Mouse (Mus musculus) right cerebral cortex, postnatal 4 days (tissue): ENCODE measurements around the gene Scn2a.

Source experiments
- DNase-seq: peaks from one replicate; pipeline ENCODE4 v3.0.0-alpha.2; 2022

Scn2a gene

GRCm38 (mm10) chr2:65620556-65621166 is at the start of gene Scn2a:
Gene Scn2a, plus strand, starts transcription at chr2:65620771.
- DNase-seq: peak; percentile 35

GRCm38 (mm10) chr2:65587679-65588078 is 32.9 kb upstream of the Scn2a start:
- no peak for DNase-seq

GRCm38 (mm10) chr2:65607813-65608212 is 12.8 kb upstream of the Scn2a start:
- DNase-seq: no peak

- DNase-seq: no peak
Observed at GRCm38 (mm10) chr2:65611887-65612286, 8.7 kb upstream of the Scn2a start.

GRCm38 (mm10) chr2:65619781-65620180 is 790 bp upstream of the Scn2a start:
- DNase-seq: peak; percentile 17

- peak; percentile 8 for DNase-seq
Observed at GRCm38 (mm10) chr2:65621254-65621653, 683 bp downstream of the Scn2a start.

- no peak for DNase-seq
Observed at GRCm38 (mm10) chr2:65621838-65622237, 1.3 kb downstream of the Scn2a start.

GRCm38 (mm10) chr2:65652636-65653035 is 32.1 kb downstream of the Scn2a start:
- no peak for DNase-seq

- no peak for DNase-seq
Observed at GRCm38 (mm10) chr2:65657031-65657430, 36.5 kb downstream of the Scn2a start.

GRCm38 (mm10) chr2:65658430-65658829 is 37.9 kb downstream of the Scn2a start:
- DNase-seq: no peak

GRCm38 (mm10) chr2:65663892-65664291 is 43.3 kb downstream of the Scn2a start:
- no peak for DNase-seq

GRCm38 (mm10) chr2:65664481-65664880 is 43.9 kb downstream of the Scn2a start:
- DNase-seq: no peak

- DNase-seq: no peak
Observed at GRCm38 (mm10) chr2:65665180-65665579, 44.6 kb downstream of the Scn2a start.

- peak; percentile 7 for DNase-seq
Observed at GRCm38 (mm10) chr2:65667590-65668436, 47.2 kb downstream of the Scn2a start.

- DNase-seq: peak; percentile 75
Observed at GRCm38 (mm10) chr2:65668437-65669135, 48.0 kb downstream of the Scn2a start.

- DNase-seq: peak; percentile 21
Observed at GRCm38 (mm10) chr2:65669561-65669960, 49.0 kb downstream of the Scn2a start.

GRCm38 (mm10) chr2:65670153-65670817 is 49.7 kb downstream of the Scn2a start:
- DNase-seq: no peak

- DNase-seq: no peak
Observed at GRCm38 (mm10) chr2:65679621-65680020, 59.0 kb downstream of the Scn2a start.

- DNase-seq: no peak
Observed at GRCm38 (mm10) chr2:65685151-65685550, 64.6 kb downstream of the Scn2a start.

- DNase-seq: peak; percentile 36
Observed at GRCm38 (mm10) chr2:65690456-65691184, 70.0 kb downstream of the Scn2a start.

GRCm38 (mm10) chr2:65694485-65694884 is 73.9 kb downstream of the Scn2a start:
- no peak for DNase-seq

GRCm38 (mm10) chr2:65695061-65695460 is 74.5 kb downstream of the Scn2a start:
- DNase-seq: no peak
